In the genomic region with DNA sequence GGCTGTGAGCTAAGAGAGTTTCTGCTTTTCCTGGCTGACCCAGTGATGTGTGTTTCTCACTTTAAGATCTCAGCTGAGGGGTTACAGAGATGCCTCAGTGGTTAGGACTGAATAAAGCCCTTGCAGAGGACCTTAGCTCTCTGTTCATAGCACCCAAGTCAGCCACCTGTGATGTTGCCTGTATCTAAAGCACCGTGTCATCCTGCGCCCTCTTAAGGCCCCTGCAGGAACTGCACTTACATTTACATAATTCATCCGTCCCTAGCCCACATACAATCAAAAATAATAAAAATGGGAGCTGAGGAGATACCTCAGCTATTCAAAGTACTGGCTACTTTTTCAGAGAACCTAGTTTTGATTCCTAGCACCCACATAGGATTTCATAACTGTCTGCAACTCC, we compare ENCODE assay signal across 11 mouse cellular contexts. TPM values are rescaled to one million over a fixed set of nuclear protein-coding genes. Genes with fewer than 3 reads are reported as not detected.
DNase-seq lines count a peak whose midpoint lies in the region; ATAC-seq and TF ChIP-seq lines count a peak whose summit lies in the region.
"Had no signal": no experiment of that assay in that cellular context is flagged by ENCODE, and none has a peak within 500 bp of the region (broad histone marks: within the 10 kb centered on the region; RNA-seq: fewer than 3 reads in every experiment).

No protein-coding gene starts in this region.

- 0 out of 2 replicates have a peak, but pooled peaks cover 2% of the 10 kb centered on the region for H3K27me3 ChIP-seq in forebrain, embryonic 16.5 days (replicated peaks; ENCODE audit: control insufficient read depth, insufficient read depth, low read length)
- H3K27me3 ChIP-seq: heart, embryonic 15.5 days; midbrain, embryonic 12.5 days had no signal

- TF ChIP-seq CTCF in left cerebral cortex, adult 2 months (IDR thresholded peaks at IDR 0.05), result peak; percentile 36

- WGBS in forebrain, embryonic 16.5 days, result 56% methylated on average over 3 of the region's 3 CpGs

- intact Hi-C loops in left cerebral cortex, adult 2 months (cut with DNase I), result no loop called here
- intact Hi-C loops in left cerebral cortex, postnatal 14 days (cut with DNase I), result no loop called here

- no peaks in the 10 kb centered on the region for H3K4me1 ChIP-seq in forebrain, embryonic 16.5 days (replicated peaks; ENCODE audit: control insufficient read depth, insufficient read depth, low read length)
- H3K4me1 ChIP-seq: heart, embryonic 15.5 days had no signal

- no peak overlapping the region for H3K9ac ChIP-seq in forebrain, embryonic 16.5 days (replicated peaks; ENCODE audit: low read depth, low read length)
- H3K9ac ChIP-seq: heart, embryonic 15.5 days; midbrain, embryonic 12.5 days had no signal

- no peaks in the 10 kb centered on the region for H3K9me3 ChIP-seq in forebrain, embryonic 16.5 days (ENCODE audit: control insufficient read depth, low read length)
- H3K9me3 ChIP-seq: heart, embryonic 15.5 days; midbrain, embryonic 12.5 days had no signal

- H3K4me3 ChIP-seq in left cerebral cortex, adult 2 months, result no peak overlapping the region
- H3K4me3 ChIP-seq in forebrain, embryonic 16.5 days (replicated peaks; ENCODE audit: low read length), result no peak overlapping the region
- H3K4me3 ChIP-seq: heart, embryonic 15.5 days; midbrain, embryonic 12.5 days had no signal

- no peaks in the 10 kb centered on the region for H3K36me3 ChIP-seq in forebrain, embryonic 16.5 days (ENCODE audit: control insufficient read depth, insufficient read depth)
- H3K36me3 ChIP-seq: heart, embryonic 15.5 days; midbrain, embryonic 12.5 days had no signal

- no peak overlapping the region for H3K4me2 ChIP-seq in forebrain, embryonic 16.5 days (ENCODE audit: low read length)
- H3K4me2 ChIP-seq: heart, embryonic 15.5 days; midbrain, embryonic 12.5 days had no signal

- no peak for ATAC-seq in CD4-positive, CD25-positive, alpha-beta regulatory T cell, adult 4 months
- ATAC-seq in megakaryocyte, adult 5-6 weeks (ENCODE audit: poor library complexity, severe bottlenecking), result peak; percentile 64; the same call in 1 of the 2 replicates
- ATAC-seq in forebrain, embryonic 16.5 days, result no peak

- DNase-seq in CD4-positive, CD25-positive, alpha-beta regulatory T cell, adult 2 months (ENCODE audit: low read depth, low spot score), result peak; percentile 54
- no peak for DNase-seq in left cerebral cortex, adult 2 months (ENCODE audit: extremely low spot score in 1 of 2, low spot score in 2 of 2)
- no peak for DNase-seq in left cerebral cortex, postnatal 14 days (ENCODE audit: low spot score in 2 of 2)
- DNase-seq in WW6 (ENCODE audit: low read depth, low spot score), result peak; percentile 9
- no peak for DNase-seq in right cerebral cortex, postnatal 25 days
- DNase-seq: adrenal gland, postnatal 25 days had no signal

- no peak overlapping the region for H3K27ac ChIP-seq in left cerebral cortex, adult 2 months
- H3K27ac ChIP-seq in forebrain, embryonic 16.5 days (ENCODE audit: low read length), result no peak overlapping the region
- H3K27ac ChIP-seq: heart, embryonic 15.5 days; midbrain, embryonic 12.5 days had no signal

RNA-seq across cellular contexts. Expression of gene Diras2, which starts 54.9 kb away (rescaled TPM):
- not detected for polyA plus RNA-seq in CD4-positive, CD25-positive, alpha-beta regulatory T cell, adult 4 months (2017; shearing (Covaris generic))
- total RNA-seq in left cerebral cortex, adult 2 months (2021), result 100 to 1,000 TPM; 170 to 185 TPM
- total RNA-seq in left cerebral cortex, postnatal 14 days (2021), result 100 to 1,000 TPM; 148 to 176 TPM
- 0.30 and 0.54 TPM in 2 replicates for total RNA-seq in megakaryocyte, adult 5-6 weeks (2015)
- 0.04 TPM in 1 of 2 replicates, not detected in the other for total RNA-seq in megakaryocyte, adult 5-6 weeks (2017)
- polyA plus RNA-seq in forebrain, embryonic 16.5 days (2015; fragmentation: Nextera tagmentation; extraction: Ambion mirVana), result 3.7 and 4.3 TPM in 2 replicates

Comparison
In these comparisons a context has a peak if more than half of its experiments do, and no peak if none do; other contexts are left out.
1. DNase-seq: peak in CD4-positive, CD25-positive, alpha-beta regulatory T cell, adult 2 months (single experiment) and WW6 (single experiment); none in left cerebral cortex, adult 2 months (0 of 2), left cerebral cortex, postnatal 14 days (0 of 2) and right cerebral cortex, postnatal 25 days (single experiment).
2. RNA of gene Diras2, which starts 54.9 kb away (total RNA-seq): 170 to 185 TPM in left cerebral cortex, adult 2 months and 148 to 176 TPM in left cerebral cortex, postnatal 14 days; 0.04 to 0.54 TPM in megakaryocyte, adult 5-6 weeks; every median in the first group is over 10 times any median in the second.